Mouse (Mus musculus) olfactory bulb, adult 2 months (tissue): Measurements from ENCODE around the gene Ccn5.

Experiments
- CTCF ChIP-seq: fragments of 200-500 bp; IDR thresholded peaks from 2 replicates; pipeline ENCODE4 v1.5.1; 2012; ENCODE audit warnings: low read depth, mild to moderate bottlenecking, low read length, moderate library complexity; ENCODE audit not compliant: insufficient read depth
- POLR2A ChIP-seq: fragments of 200-500 bp; IDR thresholded peaks from 2 replicates; pipeline ENCODE4 v1.6.1; 2012; ENCODE audit warnings: mild to moderate bottlenecking, low read depth, low read length, moderate library complexity; ENCODE audit not compliant: insufficient read depth

GRCm38 (mm10) chr2:163871266-163871665 is 50.6 kb downstream of the Ccn5 start:
- TF ChIP-seq POLR2A (no peak), CTCF (no peak)
